Mouse (Mus musculus): ENCODE results near the gene Smok3a. TPM values are rescaled to one million over a fixed set of nuclear protein-coding genes. Genes with fewer than 3 reads are reported as not detected.

The Smok3a gene
- polyA plus RNA-seq, 1 experiment: not detected

DNA sequence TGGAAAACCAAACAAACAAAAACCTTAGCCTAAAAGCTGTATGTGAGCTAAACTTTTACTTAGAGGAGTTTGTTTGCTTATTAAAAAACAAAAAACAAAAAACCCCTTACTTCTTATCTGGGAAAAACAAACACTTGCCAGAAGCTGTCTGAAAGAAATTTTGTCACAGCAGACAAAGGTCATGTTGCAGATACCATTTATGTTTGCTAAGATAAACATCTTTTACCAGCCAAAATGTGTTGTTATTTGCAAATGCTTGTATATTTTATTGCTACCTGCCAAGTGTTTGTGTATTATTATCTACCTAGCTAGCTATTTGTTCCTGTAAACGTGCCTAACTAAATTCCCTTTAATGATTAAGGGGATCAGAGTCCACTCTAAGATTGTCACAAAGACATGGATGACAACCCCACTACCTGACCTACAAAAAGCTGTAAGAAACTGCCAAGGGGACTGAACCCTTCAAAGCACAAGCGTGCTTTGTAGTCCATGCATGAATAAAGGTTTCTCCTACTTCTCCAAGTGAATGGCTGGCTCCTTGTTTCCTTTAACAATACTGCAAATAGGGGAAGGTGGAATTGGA is 62.3 kb downstream of the Smok3a start:
- no peak overlapping the region for H3ac ChIP-seq (ENCODE audit: control insufficient read depth, insufficient read length)
- H3K79me2 ChIP-seq (ENCODE audit: control insufficient read depth, insufficient read depth): peaks cover 35% of the 10 kb centered on the region
- TF ChIP-seq CEBPB (IDR thresholded peaks at IDR 0.05; ENCODE audit: insufficient read depth, poor library complexity, severe bottlenecking) (no peak), MYOG (IDR thresholded peaks at IDR 0.05; ENCODE audit: control insufficient read depth in 1 of 3, insufficient read depth in 1 of 3, insufficient read length in 2 of 3, low read depth in 2 of 3) (no peak), TCF3 (IDR thresholded peaks at IDR 0.05; ENCODE audit: insufficient read length, low read depth) (no peak), MAX (IDR thresholded peaks at IDR 0.05; ENCODE audit: low read depth) (no peak), TCF12 (IDR thresholded peaks at IDR 0.05; ENCODE audit: insufficient read depth, poor library complexity, severe bottlenecking) (no peak), MYOD1 (IDR thresholded peaks at IDR 0.05; ENCODE audit: control insufficient read depth in 1 of 3, insufficient read length in 2 of 3, low read depth in 2 of 3) (no peak), E2F4 (IDR thresholded peaks at IDR 0.05; ENCODE audit: insufficient read depth) (no peak), REST (IDR thresholded peaks at IDR 0.05; ENCODE audit: insufficient read depth, insufficient read length) (no peak), SRF (IDR thresholded peaks at IDR 0.05; ENCODE audit: control insufficient read depth, insufficient read length, low read depth) (no peak), USF1 (IDR thresholded peaks at IDR 0.05; ENCODE audit: low read depth) (no peak), POLR2AphosphoS2 (IDR thresholded peaks at IDR 0.05; ENCODE audit: insufficient read length, low read depth) (no peak), POLR2A (IDR thresholded peaks at IDR 0.05; ENCODE audit: insufficient read length, low read depth) (no peak)
- H3K4me3 ChIP-seq: no peak overlapping the region
- no peak overlapping the region for H3K4me2 ChIP-seq (ENCODE audit: low read depth)
- H3K36me3 ChIP-seq (ENCODE audit: control insufficient read depth, insufficient read depth): no peaks in the 10 kb centered on the region
- H3K27me3 ChIP-seq (ENCODE audit: control insufficient read depth, insufficient read depth, insufficient read length): peaks cover 10% of the 10 kb centered on the region

DNA sequence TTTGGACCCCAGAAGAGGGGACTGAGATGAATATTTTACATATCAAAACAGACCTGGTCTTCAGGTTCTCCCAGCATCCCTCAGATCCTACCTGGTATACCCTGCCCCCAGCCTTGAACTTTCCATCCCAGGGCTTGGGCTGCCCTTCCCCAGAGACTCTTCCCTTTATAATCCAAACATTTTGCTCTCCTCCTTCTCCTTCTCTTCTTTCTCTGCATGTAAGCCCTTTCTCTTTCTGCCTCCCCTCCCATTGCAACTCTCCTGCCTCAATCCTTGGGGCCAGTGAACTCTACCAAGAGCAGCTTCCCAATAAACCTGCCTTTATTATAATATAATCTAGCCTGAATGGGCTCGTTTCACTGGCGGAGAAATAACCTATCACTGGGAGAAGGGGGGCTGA is 62.9 kb downstream of the Smok3a start:
- Histone ChIP-seq H3K4me2 (ENCODE audit: low read depth) (no peak overlapping the region), H3K79me2 (ENCODE audit: control insufficient read depth, insufficient read depth) (peaks cover 40% of the 10 kb centered on the region), H3K36me3 (ENCODE audit: control insufficient read depth, insufficient read depth) (no peaks in the 10 kb centered on the region), H3K4me3 (no peak overlapping the region), H3K27me3 (ENCODE audit: control insufficient read depth, insufficient read depth, insufficient read length) (peaks cover 10% of the 10 kb centered on the region), H3ac (ENCODE audit: control insufficient read depth, insufficient read length) (no peak overlapping the region)
- no peak for TF ChIP-seq CEBPB (IDR thresholded peaks at IDR 0.05; ENCODE audit: insufficient read depth, poor library complexity, severe bottlenecking)
- no peak for TF ChIP-seq REST (IDR thresholded peaks at IDR 0.05; ENCODE audit: insufficient read depth, insufficient read length)
- no peak for TF ChIP-seq TCF12 (IDR thresholded peaks at IDR 0.05; ENCODE audit: insufficient read depth, poor library complexity, severe bottlenecking)
- TF ChIP-seq SRF (IDR thresholded peaks at IDR 0.05; ENCODE audit: control insufficient read depth, insufficient read length, low read depth): no peak
- no peak for TF ChIP-seq POLR2AphosphoS2 (IDR thresholded peaks at IDR 0.05; ENCODE audit: insufficient read length, low read depth)
- TF ChIP-seq MYOG (IDR thresholded peaks at IDR 0.05; ENCODE audit: control insufficient read depth in 1 of 3, insufficient read depth in 1 of 3, insufficient read length in 2 of 3, low read depth in 2 of 3): no peak
- no peak for TF ChIP-seq USF1 (IDR thresholded peaks at IDR 0.05; ENCODE audit: low read depth)
- no peak for TF ChIP-seq POLR2A (IDR thresholded peaks at IDR 0.05; ENCODE audit: insufficient read length, low read depth)

Other genes starting within 250 kb of the Smok3a start
- 40.4 TPM for gene Ppp1r35, start 242.4 kb upstream of the Smok3a start, polyA plus RNA-seq (2012; fragmentation: generic; extraction: Trizol)
- gene Mepce, start 233.6 kb upstream of the Smok3a start, polyA plus RNA-seq (2012; fragmentation: generic; extraction: Trizol): 34.4 TPM
- 2.2 TPM for gene Zcwpw1, start 233.5 kb upstream of the Smok3a start, polyA plus RNA-seq (2012; fragmentation: generic; extraction: Trizol)
- gene Pilra, start 185.0 kb upstream of the Smok3a start, polyA plus RNA-seq (2012; fragmentation: generic; extraction: Trizol): 0.05 TPM
- not detected for gene Pilrb1, start 163.2 kb upstream of the Smok3a start, polyA plus RNA-seq (2012; fragmentation: generic; extraction: Trizol)
- not detected for gene Pilrb2, start 149.4 kb upstream of the Smok3a start, polyA plus RNA-seq (2012; fragmentation: generic; extraction: Trizol)
- 0.01 TPM for gene Cyp3a13, start 99.6 kb upstream of the Smok3a start, polyA plus RNA-seq (2012; fragmentation: generic; extraction: Trizol)
- not detected for gene Gjc3, start 58.2 kb upstream of the Smok3a start, polyA plus RNA-seq (2012; fragmentation: generic; extraction: Trizol)
- gene Azgp1, start 39.7 kb upstream of the Smok3a start, polyA plus RNA-seq (2012; fragmentation: generic; extraction: Trizol): not detected
- not detected for gene Smok3b, start 168 bp downstream of the Smok3a start, polyA plus RNA-seq (2012; fragmentation: generic; extraction: Trizol)
- not detected for gene Smok3c, start 31.9 kb downstream of the Smok3a start, polyA plus RNA-seq (2012; fragmentation: generic; extraction: Trizol)
- gene Zkscan1, start 63.8 kb downstream of the Smok3a start, polyA plus RNA-seq (2012; fragmentation: generic; extraction: Trizol): 5.1 TPM
- 12.3 TPM for gene Zscan21, start 95.6 kb downstream of the Smok3a start, polyA plus RNA-seq (2012; fragmentation: generic; extraction: Trizol)
- gene Zfp113, start 134.5 kb downstream of the Smok3a start, polyA plus RNA-seq (2012; fragmentation: generic; extraction: Trizol): 3.0 TPM
- 186 TPM for gene Cops6, start 139.8 kb downstream of the Smok3a start, polyA plus RNA-seq (2012; fragmentation: generic; extraction: Trizol)
- 10.4 TPM for gene Ap4m1, start 150.7 kb downstream of the Smok3a start, polyA plus RNA-seq (2012; fragmentation: generic; extraction: Trizol)
- gene Mcm7, start 151.2 kb downstream of the Smok3a start, polyA plus RNA-seq (2012; fragmentation: generic; extraction: Trizol): 55.4 TPM
- gene Taf6, start 166.2 kb downstream of the Smok3a start, polyA plus RNA-seq (2012; fragmentation: generic; extraction: Trizol): 47.1 TPM
- gene Cnpy4, start 166.2 kb downstream of the Smok3a start, polyA plus RNA-seq (2012; fragmentation: generic; extraction: Trizol): 11.5 TPM
- 2.5 TPM for gene Mblac1, start 173.1 kb downstream of the Smok3a start, polyA plus RNA-seq (2012; fragmentation: generic; extraction: Trizol)
- not detected for gene Nxpe5, start 204.6 kb downstream of the Smok3a start, polyA plus RNA-seq (2012; fragmentation: generic; extraction: Trizol)
- gene Lamtor4, start 234.2 kb downstream of the Smok3a start, polyA plus RNA-seq (2012; fragmentation: generic; extraction: Trizol): 97.7 TPM
- gene BC037034, start 242.8 kb downstream of the Smok3a start, polyA plus RNA-seq (2012; fragmentation: generic; extraction: Trizol): 6.7 TPM

All from myocyte (in vitro differentiated cells).